Mouse (Mus musculus): ENCODE measurements around the gene C1ra. TPM values are rescaled to one million over a fixed set of nuclear protein-coding genes. Genes with fewer than 3 reads are reported as not detected.
A peak's percentile ranks its signal among the peaks of the same experiment; 100 is the strongest.
"Not testable (repeated sequence)": the region's sequence is repeated elsewhere in the genome, so short reads cannot be mapped to it uniquely, and the experiment has no call there.

The C1ra gene
- total RNA-seq, 2 experiments from 2014 or later = 1.2 TPM

DNA sequence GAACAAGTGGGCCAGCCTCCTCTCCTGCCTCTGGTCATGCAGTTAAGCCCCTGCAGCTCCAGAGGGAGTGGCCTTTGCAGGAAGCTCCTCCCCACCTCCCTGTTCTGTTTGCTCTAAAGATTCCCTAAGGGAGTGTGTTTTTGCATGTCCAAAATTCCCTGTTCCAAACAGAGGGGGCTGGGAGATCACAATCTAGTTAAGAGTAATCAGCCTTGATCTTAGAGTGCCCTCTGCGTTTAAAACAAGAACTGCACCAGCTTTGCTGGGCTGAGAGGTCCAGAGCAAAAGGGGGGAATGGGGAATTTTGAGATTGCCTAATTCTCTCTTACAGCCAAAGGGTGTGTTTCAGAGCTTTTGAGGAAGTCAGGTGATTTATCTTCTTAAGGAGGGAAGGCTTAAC lies 30.1 kb downstream of the C1ra start, which contains the start of gene C1s1:
Gene C1s1 (minus strand): TSS at position 76 of the 400 bp plus-strand sequence.
- DNase-seq (ENCODE audit: low spot score in 2 of 2) = peak in 1 of 2 experiments; percentile 73

DNA sequence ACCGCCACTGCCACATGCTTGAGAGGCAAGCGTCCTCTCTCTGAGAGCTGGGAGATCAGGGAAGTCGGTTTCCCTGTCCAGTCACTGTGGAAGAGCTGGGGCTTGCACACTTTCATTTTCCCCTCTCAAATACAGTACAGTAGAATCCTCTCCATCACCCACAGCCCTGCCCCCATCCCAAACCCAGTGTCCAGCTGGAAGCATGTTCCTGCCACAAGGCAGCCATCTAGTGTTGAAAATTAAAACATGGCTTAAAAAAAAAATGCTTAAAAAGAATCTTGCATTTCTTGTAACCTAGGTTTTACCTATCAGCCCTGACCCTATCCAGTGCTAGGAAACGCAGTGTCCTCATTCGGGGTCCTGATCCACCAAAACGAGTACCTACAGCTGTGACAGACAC lies 32.3 kb downstream of the C1ra start:
- no peak for DNase-seq (ENCODE audit: low spot score in 2 of 2)

DNA sequence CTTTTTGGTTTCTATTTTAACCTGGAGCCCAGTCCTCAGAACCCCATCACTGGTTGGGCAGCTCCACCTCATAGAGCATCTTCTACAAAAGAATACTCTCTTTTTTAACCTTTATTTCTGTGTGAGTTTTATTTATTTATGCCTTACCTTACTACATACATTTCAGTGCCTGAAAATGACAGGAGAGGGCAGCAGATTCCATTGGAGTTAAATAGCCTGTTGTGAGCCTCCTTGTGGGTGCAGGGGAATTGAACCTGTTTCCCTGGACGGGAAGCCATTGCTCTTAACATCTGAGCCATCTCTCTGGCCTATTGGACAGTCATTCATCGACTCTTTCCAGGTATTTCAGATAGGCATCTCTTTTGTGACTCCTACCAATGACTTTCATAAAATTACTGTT lies 33.2 kb downstream of the C1ra start:
- no peak for DNase-seq (ENCODE audit: low spot score in 2 of 2)

GRCm38 (mm10) chr6:124547979-124548378 lies 35.8 kb downstream of the C1ra start:
- not testable (repeated sequence) for DNase-seq (ENCODE audit: low spot score in 2 of 2)

GRCm38 (mm10) chr6:124549023-124549550 lies 36.9 kb downstream of the C1ra start:
- DNase-seq (ENCODE audit: low spot score in 2 of 2) = no peak

DNA sequence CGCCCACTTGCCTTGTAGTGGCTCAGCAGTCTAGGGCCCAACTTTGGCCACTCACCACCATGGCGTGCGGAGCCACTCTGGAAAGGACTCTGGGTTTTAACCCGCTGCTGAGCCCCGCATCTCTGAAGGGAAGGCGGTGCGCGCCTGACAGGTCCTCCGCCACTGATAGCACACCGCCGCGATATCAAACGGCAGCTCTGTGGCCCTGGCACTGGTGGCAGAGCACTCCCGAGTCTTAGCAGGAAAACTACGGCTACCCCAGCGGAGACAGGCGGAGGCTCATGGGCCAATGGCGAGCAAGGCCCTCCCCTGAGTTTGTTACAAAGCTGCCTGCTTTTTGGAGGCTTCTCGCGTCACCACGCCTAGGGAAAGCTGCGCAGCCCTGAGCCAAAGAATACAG lies 40.6 kb downstream of the C1ra start:
- no peak for DNase-seq (ENCODE audit: low spot score in 2 of 2)

DNA sequence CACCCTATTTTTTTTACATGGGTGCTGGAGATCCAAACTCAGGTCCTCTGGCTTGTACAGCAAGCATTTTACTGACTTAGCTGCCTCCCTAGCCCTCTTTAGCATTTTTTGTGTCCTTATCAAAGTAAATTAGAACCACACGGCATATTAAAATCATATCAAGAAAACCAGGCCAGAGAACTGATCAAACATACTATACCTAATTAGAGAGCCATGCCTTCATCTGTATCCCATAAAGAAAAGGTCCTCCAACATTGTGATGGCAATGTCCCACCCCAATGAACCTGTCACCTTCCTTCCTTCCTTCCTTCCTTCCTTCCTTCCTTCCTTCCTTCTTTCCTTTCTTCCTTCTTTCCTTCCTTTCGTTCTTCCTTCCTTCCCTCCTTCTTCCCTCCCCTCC lies 43.8 kb downstream of the C1ra start:
- not testable (repeated sequence) for DNase-seq (ENCODE audit: low spot score in 2 of 2)

DNA sequence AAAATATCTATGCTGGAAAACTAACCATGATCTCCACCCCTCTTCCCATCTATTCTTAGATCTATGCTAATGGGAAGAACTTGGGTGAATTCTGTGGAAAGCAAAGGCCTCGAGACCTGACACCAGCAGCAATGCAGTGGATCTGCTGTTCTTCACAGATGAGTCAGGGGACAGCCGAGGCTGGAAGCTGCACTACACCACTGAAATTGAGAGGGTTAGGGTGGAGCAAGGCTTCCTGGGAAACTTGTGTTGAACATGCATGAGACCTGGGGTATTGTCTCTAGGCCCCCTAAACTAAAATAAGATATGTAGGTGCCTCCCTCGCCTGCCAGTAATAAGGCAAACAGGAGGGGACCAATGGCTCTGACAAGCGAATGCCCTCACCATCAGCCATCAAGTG lies 49.0 kb downstream of the C1ra start:
- DNase-seq (ENCODE audit: low spot score in 2 of 2) = not testable (repeated sequence)

GRCm38 (mm10) chr6:124561611-124562010 lies 49.4 kb downstream of the C1ra start:
- not testable (repeated sequence) for DNase-seq (ENCODE audit: low spot score in 2 of 2)

DNA sequence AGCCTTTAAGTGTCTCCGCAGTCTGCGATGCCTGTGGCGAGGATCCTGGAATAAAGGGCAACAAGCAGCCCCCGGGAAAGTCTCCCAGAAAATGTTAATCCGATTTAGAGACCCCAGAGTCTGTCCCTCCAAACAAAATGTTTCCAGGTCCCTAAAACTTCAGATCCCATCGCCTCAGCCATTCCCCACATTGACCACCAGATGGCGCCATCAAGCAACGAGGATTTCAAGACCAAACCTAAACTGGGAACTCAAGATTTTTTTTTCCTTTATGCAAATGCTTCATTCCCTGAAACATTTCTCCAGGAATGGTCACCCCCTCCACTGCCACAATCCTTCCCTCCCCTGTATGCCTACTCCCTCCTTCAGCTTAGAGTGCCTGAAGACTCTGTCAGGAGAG lies 57.8 kb downstream of the C1ra start, which contains the start of gene C1rb:
Gene C1rb (plus strand): TSS at position 269 of the 400 bp plus-strand sequence.
- DNase-seq (ENCODE audit: low spot score in 2 of 2) = peak; percentile 55 to 80

Other genes with a start within 250 kb of the C1ra start
- gene Cd163, start 207.7 kb upstream of the C1ra start, total RNA-seq (2021) = 1 to 10 TPM; 1.7 to 2.2 TPM
- 10 to 100 TPM; 54.2 to 57.3 TPM for gene Pex5, start 97.3 kb upstream of the C1ra start, total RNA-seq (2021)
- gene Clstn3, start 47.6 kb upstream of the C1ra start, total RNA-seq (2021) = 100 to 1,000 TPM; 269 to 293 TPM
- gene C1rl, start 19.3 kb upstream of the C1ra start, total RNA-seq (2021) = under 1 TPM; 0.22 to 0.38 TPM
- 1 to 10 TPM in 1 of 2 experiments, under 1 TPM in 1; 0.84 to 1.6 TPM for gene C1s1, start 30.0 kb downstream of the C1ra start, total RNA-seq (2021)
- gene C1rb, start 57.9 kb downstream of the C1ra start, total RNA-seq (2021) = under 1 TPM in 1 of 2 experiments, not detected in 1; 0.20 TPM
- gene C1s2, start 123.7 kb downstream of the C1ra start, total RNA-seq (2021) = under 1 TPM; 0.40 to 0.41 TPM
- 10 to 100 TPM; 25.2 to 29.2 TPM for gene Lpcat3, start 150.6 kb downstream of the C1ra start, total RNA-seq (2021)
- gene Emg1, start 199.8 kb downstream of the C1ra start, total RNA-seq (2021) = 10 to 100 TPM; 52.6 to 58.2 TPM
- gene Phb2, start 199.9 kb downstream of the C1ra start, total RNA-seq (2021) = 100 to 1,000 TPM; 115 to 123 TPM
- gene Ptpn6, start 226.3 kb downstream of the C1ra start, total RNA-seq (2021) = 1 to 10 TPM; 4.1 to 4.6 TPM
- 100 to 1,000 TPM; 358 to 368 TPM for gene Grcc10, start 229.0 kb downstream of the C1ra start, total RNA-seq (2021)
- gene Gm45234, start 243.6 kb downstream of the C1ra start, total RNA-seq (2021) = not detected
- 100 to 1,000 TPM; 161 to 181 TPM for gene Atn1, start 244.1 kb downstream of the C1ra start, total RNA-seq (2021)